Mouse (Mus musculus) embryo, embryonic 10.5 days (tissue): ENCODE measurements around the gene Vapb.
A peak's percentile ranks its signal among the peaks of the same experiment; 100 is the strongest.
"Not testable (repeated sequence)": the region's sequence is repeated elsewhere in the genome, so short reads cannot be mapped to it uniquely, and the experiment has no call there.

Experiments
- DNase-seq: peaks from one replicate; pipeline ENCODE4 v3.0.0-alpha.2; 2015; ENCODE audit warnings: low spot score

The Vapb gene

GRCm38 (mm10) chr2:173737222-173737989, at the start of gene Vapb:
Gene Vapb, plus strand, starts transcription at chr2:173737511.
- peak; percentile 99 for DNase-seq

GRCm38 (mm10) chr2:173689835-173690234, 47.5 kb upstream of the Vapb start:
- DNase-seq, result no peak

- no peak for DNase-seq
Observed at GRCm38 (mm10) chr2:173691748-173692147, 45.6 kb upstream of the Vapb start.

- DNase-seq, result no peak
Observed at GRCm38 (mm10) chr2:173692693-173693092, 44.6 kb upstream of the Vapb start.

GRCm38 (mm10) chr2:173698850-173699249, 38.5 kb upstream of the Vapb start:
- DNase-seq, result no peak

- DNase-seq, result no peak
Observed at GRCm38 (mm10) chr2:173702096-173702866, 35.0 kb upstream of the Vapb start.

- DNase-seq, result no peak
Observed at GRCm38 (mm10) chr2:173702867-173703237, 34.5 kb upstream of the Vapb start.

- no peak for DNase-seq
Observed at GRCm38 (mm10) chr2:173705827-173706551, 31.3 kb upstream of the Vapb start.

GRCm38 (mm10) chr2:173707626-173708025, 29.7 kb upstream of the Vapb start:
- DNase-seq, result not testable (repeated sequence)

GRCm38 (mm10) chr2:173710193-173710592, 27.1 kb upstream of the Vapb start:
- no peak for DNase-seq

GRCm38 (mm10) chr2:173712656-173713055, 24.7 kb upstream of the Vapb start:
- peak; percentile 35 for DNase-seq

GRCm38 (mm10) chr2:173713241-173713640, 24.1 kb upstream of the Vapb start:
- no peak for DNase-seq

- no peak for DNase-seq
Observed at GRCm38 (mm10) chr2:173714620-173715218, 22.6 kb upstream of the Vapb start.

GRCm38 (mm10) chr2:173716966-173717365, 20.3 kb upstream of the Vapb start:
- no peak for DNase-seq

GRCm38 (mm10) chr2:173719115-173719514, 18.2 kb upstream of the Vapb start, which contains the start of gene 1700010B08Rik:
Gene 1700010B08Rik, plus strand, starts transcription at chr2:173719415.
- not testable (repeated sequence) for DNase-seq

- no peak for DNase-seq
Observed at GRCm38 (mm10) chr2:173722251-173722857, 15.0 kb upstream of the Vapb start.

- DNase-seq, result peak; percentile 58
Observed at GRCm38 (mm10) chr2:173724382-173724781, 12.9 kb upstream of the Vapb start.

- peak; percentile 69 for DNase-seq
Observed at GRCm38 (mm10) chr2:173724940-173725807, 12.1 kb upstream of the Vapb start.

GRCm38 (mm10) chr2:173725819-173726218, 11.5 kb upstream of the Vapb start:
- no peak for DNase-seq

GRCm38 (mm10) chr2:173730444-173730966, 6.8 kb upstream of the Vapb start:
- peak; percentile 82 for DNase-seq
